Mouse (Mus musculus) intestine, embryonic 15.5 days (tissue): ENCODE data around the gene Tbc1d2b. TPM values are rescaled to one million over a fixed set of nuclear protein-coding genes. Genes with fewer than 3 reads are reported as not detected.

ENCODE experiments used
- ATAC-seq: fragments of 200-750 bp; cut with Nextera tagmentation; 2 replicates; pipeline ENCODE4 v1.8.0; 2017; ENCODE audit warnings: moderate TSS enrichment, moderate library complexity
- H3K27ac ChIP-seq: fragments of 300-500 bp; sonication (generic); 2 replicates; pipeline ENCODE4 v1.5.1; 2015; ENCODE audit warnings: mild to moderate bottlenecking, inconsistent platforms
- H3K27me3 ChIP-seq: fragments of 300-500 bp; sonication (generic); replicated peaks from 2 replicates; pipeline ENCODE4 v1.6.1; 2015; ENCODE audit warnings: inconsistent platforms
- H3K36me3 ChIP-seq: fragments of 300-500 bp; sonication (generic); 2 replicates; pipeline ENCODE4 v1.6.1; 2015; ENCODE audit warnings: inconsistent platforms
- H3K4me1 ChIP-seq: fragments of 300-500 bp; sonication (generic); replicated peaks from 2 replicates; pipeline ENCODE4 v1.6.1; 2015; ENCODE audit warnings: inconsistent platforms
- H3K4me2 ChIP-seq: fragments of 300-500 bp; sonication (generic); replicated peaks from 2 replicates; pipeline ENCODE4 v1.6.1; 2015; ENCODE audit warnings: mild to moderate bottlenecking, inconsistent platforms
- H3K4me3 ChIP-seq: fragments of 300-500 bp; sonication (generic); replicated peaks from 2 replicates; pipeline ENCODE4 v1.5.1; 2015; ENCODE audit warnings: inconsistent platforms
- H3K9ac ChIP-seq: fragments of 300-500 bp; sonication (generic); 2 replicates; pipeline ENCODE4 v1.6.1; 2015; ENCODE audit warnings: inconsistent platforms
- H3K9me3 ChIP-seq: fragments of 300-500 bp; sonication (generic); 2 replicates; pipeline ENCODE4 v1.6.1; 2016; ENCODE audit warnings: inconsistent platforms
- WGBS: fragments of 180-500 bp; shearing (Covaris S2); methylation state at CpG from one replicate; pipeline ENCODE4 v1.1.7; 2015; 5-methylcytosine and 5-hydroxymethylcytosine counted together
- polyA plus RNA-seq: library from polyadenylated mRNA; unstranded; fragments of >200 nt; fragmentation: Nextera tagmentation; extraction: Ambion mirVana; gene quantifications from 2 replicates; pipeline ENCODE4 v1.2.1, GENCODE M21; 2015

The Tbc1d2b gene
- polyA plus RNA-seq, 1 experiment from 2014 or later: 14.9 TPM

- Histone ChIP-seq H3K9me3 (no peaks in the 10 kb centered on the region), H3K36me3 (0 out of 2 replicates have a peak, but pooled peaks cover 3% of the 10 kb centered on the region)
Measured at GRCm38 (mm10) chr9:90196262-90196661, 74.3 kb downstream of the Tbc1d2b start.

GRCm38 (mm10) chr9:90195000-90195399 is 75.6 kb downstream of the Tbc1d2b start:
- no peaks in the 10 kb centered on the region for H3K9me3 ChIP-seq
- ATAC-seq: no peak
- H3K4me1 ChIP-seq: peaks cover 11% of the 10 kb centered on the region; the same call in 1 of the 2 replicates
- no peak overlapping the region for H3K9ac ChIP-seq
- 72% methylated on average over 10 of the region's 10 CpGs for WGBS
- no peak overlapping the region for H3K4me2 ChIP-seq
- H3K4me3 ChIP-seq: no peak overlapping the region
- no peaks in the 10 kb centered on the region for H3K27me3 ChIP-seq
- H3K27ac ChIP-seq: no peak overlapping the region
- 0 out of 2 replicates have a peak, but pooled peaks cover 3% of the 10 kb centered on the region for H3K36me3 ChIP-seq

More at GRCm38 (mm10) chr9:90196262-90196661, 74.3 kb downstream of the Tbc1d2b start:
- H3K4me3 ChIP-seq: no peak overlapping the region
- H3K27ac ChIP-seq: no peak overlapping the region
- peak; percentile 71 for ATAC-seq
- H3K9ac ChIP-seq: no peak overlapping the region
- 84% methylated on average over 7 of the region's 7 CpGs for WGBS
- no peaks in the 10 kb centered on the region for H3K27me3 ChIP-seq
- peaks cover 11% of the 10 kb centered on the region; the same call in 1 of the 2 replicates for H3K4me1 ChIP-seq
- H3K4me2 ChIP-seq: no peak overlapping the region

GRCm38 (mm10) chr9:90189391-90189790 is 81.2 kb downstream of the Tbc1d2b start:
- Histone ChIP-seq H3K4me1 (peaks cover 4% of the 10 kb centered on the region; the same call in 1 of the 2 replicates), H3K27ac (no peak overlapping the region), H3K36me3 (0 out of 2 replicates have a peak, but pooled peaks cover 3% of the 10 kb centered on the region), H3K9ac (no peak overlapping the region), H3K9me3 (no peaks in the 10 kb centered on the region), H3K4me2 (no peak overlapping the region), H3K4me3 (no peak overlapping the region), H3K27me3 (no peaks in the 10 kb centered on the region)
- WGBS: 84% methylated on average over 5 of the region's 5 CpGs
- no peak for ATAC-seq

DNA sequence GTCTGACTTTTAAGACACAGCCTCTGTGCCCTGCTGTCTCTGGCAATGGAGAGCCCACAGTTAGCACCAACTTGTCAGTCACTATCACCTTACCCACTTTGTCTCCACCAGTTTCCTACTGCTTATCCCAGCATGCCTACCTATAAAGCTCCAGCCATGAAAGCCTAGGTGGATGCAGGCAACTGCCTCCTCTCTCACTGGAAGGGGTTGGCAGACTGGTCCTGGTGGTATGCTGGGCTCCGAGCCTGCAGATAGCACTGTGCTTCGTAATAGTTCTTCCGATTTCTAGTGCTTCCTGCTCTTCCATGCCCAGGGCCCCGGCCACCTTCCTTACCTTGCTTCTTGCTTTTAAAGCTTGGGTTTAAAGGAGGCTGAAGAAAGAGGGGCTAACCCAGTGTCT is 81.7 kb downstream of the Tbc1d2b start:
- no peaks in the 10 kb centered on the region for H3K27me3 ChIP-seq
- H3K9me3 ChIP-seq: no peaks in the 10 kb centered on the region
- no peak overlapping the region for H3K4me3 ChIP-seq
- no peak overlapping the region for H3K4me2 ChIP-seq
- 0 out of 2 replicates have a peak, but pooled peaks cover 3% of the 10 kb centered on the region for H3K36me3 ChIP-seq
- WGBS: 95% methylated on average over 4 of the region's 4 CpGs
- peaks cover 9% of the 10 kb centered on the region for H3K4me1 ChIP-seq
- H3K27ac ChIP-seq: no peak overlapping the region
- ATAC-seq: no peak
- H3K9ac ChIP-seq: no peak overlapping the region

GRCm38 (mm10) chr9:90185356-90185910 is 85.2 kb downstream of the Tbc1d2b start:
- H3K4me1 ChIP-seq: peaks cover 18% of the 10 kb centered on the region

GRCm38 (mm10) chr9:90184116-90184515 is 86.5 kb downstream of the Tbc1d2b start:
- Histone ChIP-seq H3K9ac (no peak overlapping the region), H3K27me3 (no peaks in the 10 kb centered on the region), H3K4me2 (no peak overlapping the region), H3K36me3 (no peaks in the 10 kb centered on the region; the same call in 1 of the 2 replicates), H3K9me3 (no peaks in the 10 kb centered on the region), H3K27ac (no peak overlapping the region), H3K4me1 (peaks cover 18% of the 10 kb centered on the region), H3K4me3 (no peak overlapping the region)
- WGBS: 46% methylated on average over 8 of the region's 8 CpGs
- peak; percentile 21 for ATAC-seq

More at GRCm38 (mm10) chr9:90185356-90185910, 85.2 kb downstream of the Tbc1d2b start:
- no peak for ATAC-seq
- H3K27me3 ChIP-seq: no peaks in the 10 kb centered on the region
- no peak overlapping the region for H3K27ac ChIP-seq
- H3K4me3 ChIP-seq: no peak overlapping the region
- no peak overlapping the region for H3K4me2 ChIP-seq
- no peaks in the 10 kb centered on the region; the same call in 1 of the 2 replicates for H3K36me3 ChIP-seq
- H3K9ac ChIP-seq: no peak overlapping the region
- H3K9me3 ChIP-seq: no peaks in the 10 kb centered on the region
- WGBS: 77% methylated on average over 8 of the region's 8 CpGs

DNA sequence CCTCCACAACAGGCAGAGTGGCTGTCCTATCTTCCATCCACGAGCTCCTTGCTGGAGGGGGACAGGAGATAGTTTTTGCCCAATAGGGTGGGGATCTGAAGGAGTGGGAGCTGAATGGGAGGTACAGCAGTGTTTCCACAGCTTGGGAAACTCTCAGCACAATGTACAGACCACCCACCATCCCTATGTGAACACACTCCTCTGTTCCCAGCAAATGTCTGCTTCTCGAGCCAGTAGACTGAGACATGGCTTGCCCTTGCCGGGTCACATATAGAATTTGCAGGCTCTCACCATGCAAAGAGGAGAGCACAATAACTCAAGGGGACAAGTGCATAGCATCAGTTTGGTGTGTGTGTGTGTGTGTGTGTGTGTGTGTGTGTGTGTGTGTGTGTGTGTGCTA is 87.1 kb downstream of the Tbc1d2b start:
- Histone ChIP-seq H3K9ac (no peak overlapping the region), H3K4me3 (no peak overlapping the region), H3K36me3 (no peaks in the 10 kb centered on the region; the same call in 1 of the 2 replicates), H3K4me2 (no peak overlapping the region), H3K9me3 (no peaks in the 10 kb centered on the region), H3K27ac (no peak overlapping the region), H3K27me3 (no peaks in the 10 kb centered on the region), H3K4me1 (peaks cover 18% of the 10 kb centered on the region)
- ATAC-seq: peak; percentile 15; the same call in 1 of the 2 replicates
- WGBS: 59% methylated on average over 3 of the region's 3 CpGs

- Histone ChIP-seq H3K4me1 (peaks cover 18% of the 10 kb centered on the region), H3K4me2 (no peak overlapping the region), H3K27ac (no peak overlapping the region), H3K4me3 (no peak overlapping the region), H3K9me3 (no peaks in the 10 kb centered on the region), H3K36me3 (no peaks in the 10 kb centered on the region; the same call in 1 of the 2 replicates), H3K9ac (no peak overlapping the region), H3K27me3 (no peaks in the 10 kb centered on the region)
- 0 out of 2 replicates have a peak, but pooled peaks have one; percentile 15 for ATAC-seq
- 60% methylated on average over 18 of the region's 18 CpGs for WGBS
Measured at GRCm38 (mm10) chr9:90182636-90183421, 87.8 kb downstream of the Tbc1d2b start.

DNA sequence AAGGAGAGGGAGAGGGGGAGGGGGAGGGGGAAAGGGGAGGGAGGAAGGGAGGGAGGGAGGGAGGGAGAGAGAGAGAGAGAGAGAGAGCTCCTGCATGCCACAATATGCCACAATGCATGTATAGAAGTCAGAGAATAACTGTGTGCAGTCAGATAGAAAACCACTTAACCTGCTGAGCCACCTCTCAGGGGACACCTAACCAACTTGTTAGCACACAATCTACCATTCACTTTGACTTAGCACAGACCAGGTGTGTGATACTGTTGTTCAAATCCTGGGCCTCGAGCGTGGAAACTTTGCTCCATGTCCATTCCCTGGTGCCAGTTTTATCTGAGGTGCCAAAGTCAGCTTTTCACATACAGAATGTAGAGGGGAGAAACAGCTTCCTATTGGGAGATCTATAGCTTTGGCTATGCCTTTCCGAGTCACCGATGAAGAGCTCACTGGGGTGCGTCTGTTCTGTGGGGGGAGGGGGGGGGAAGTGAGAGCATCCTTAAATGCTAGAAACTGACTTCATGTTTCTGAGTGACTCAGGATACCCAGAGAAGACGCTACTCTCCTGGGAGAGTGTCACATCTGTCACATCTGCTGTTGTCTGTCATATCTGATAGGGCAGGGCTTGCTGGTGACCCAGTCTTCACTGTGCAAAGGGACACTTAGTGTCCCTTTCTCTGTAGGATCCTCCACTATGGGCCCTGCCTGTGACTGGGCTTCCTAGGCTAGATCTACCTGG is 88.8 kb downstream of the Tbc1d2b start:
- H3K4me2 ChIP-seq: no peak overlapping the region
- no peak overlapping the region for H3K27ac ChIP-seq
- no peaks in the 10 kb centered on the region for H3K27me3 ChIP-seq
- peaks cover 18% of the 10 kb centered on the region for H3K4me1 ChIP-seq
- H3K9me3 ChIP-seq: no peaks in the 10 kb centered on the region
- no peak for ATAC-seq
- WGBS: 80% methylated on average over 6 of the region's 6 CpGs
- H3K36me3 ChIP-seq: no peaks in the 10 kb centered on the region; the same call in 1 of the 2 replicates
- H3K9ac ChIP-seq: no peak overlapping the region
- H3K4me3 ChIP-seq: no peak overlapping the region

- ATAC-seq: no peak
- H3K36me3 ChIP-seq: no peaks in the 10 kb centered on the region; the same call in 1 of the 2 replicates
- no peak overlapping the region for H3K4me3 ChIP-seq
- WGBS: 87% methylated on average over 5 of the region's 5 CpGs
- no peaks in the 10 kb centered on the region for H3K27me3 ChIP-seq
- no peak overlapping the region for H3K4me2 ChIP-seq
- no peak overlapping the region for H3K9ac ChIP-seq
- H3K4me1 ChIP-seq: peaks cover 15% of the 10 kb centered on the region
- no peak overlapping the region for H3K27ac ChIP-seq
- no peaks in the 10 kb centered on the region for H3K9me3 ChIP-seq
Measured at GRCm38 (mm10) chr9:90179409-90179808, 91.2 kb downstream of the Tbc1d2b start.

DNA sequence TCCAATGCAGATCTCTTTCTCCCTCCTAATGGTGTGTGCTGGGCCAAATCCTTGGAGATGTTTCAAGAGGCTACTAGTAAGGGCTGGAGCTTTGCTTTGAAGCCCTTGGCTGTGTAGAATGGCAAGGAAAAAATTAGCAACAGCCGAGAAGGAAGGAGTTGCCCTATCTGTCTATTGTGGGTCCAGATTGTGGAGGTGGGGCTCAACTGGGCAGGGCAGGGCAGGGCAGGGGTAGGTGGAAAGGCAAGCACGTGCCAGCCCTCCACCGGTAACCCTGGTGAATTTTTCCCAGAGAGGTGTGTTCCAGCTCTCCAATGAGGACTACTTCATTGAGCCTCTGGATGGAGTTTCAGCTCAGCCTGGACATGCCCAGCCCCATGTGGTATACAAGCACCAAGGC is 97.3 kb downstream of the Tbc1d2b start:
- H3K27me3 ChIP-seq: no peaks in the 10 kb centered on the region
- H3K4me2 ChIP-seq: no peak overlapping the region
- no peak overlapping the region for H3K4me3 ChIP-seq
- no peaks in the 10 kb centered on the region for H3K4me1 ChIP-seq
- no peaks in the 10 kb centered on the region for H3K36me3 ChIP-seq
- no peak for ATAC-seq
- 79% methylated on average over 3 of the region's 3 CpGs for WGBS
- H3K27ac ChIP-seq: no peak overlapping the region
- no peak overlapping the region for H3K9ac ChIP-seq
- no peaks in the 10 kb centered on the region for H3K9me3 ChIP-seq
